8 mouse cellular contexts compared by ENCODE assay signal in genomic region chr7:126831539-126831938, GRCm38 (mm10). TPM values are rescaled to one million over a fixed set of nuclear protein-coding genes. Genes with fewer than 3 reads are reported as not detected.
DNase-seq lines count a peak whose midpoint lies in the region; ATAC-seq lines count a peak whose summit lies in the region.

TSS of gene 4930451I11Rik (minus strand) at chr7:126831639.

- H3K36me3 ChIP-seq in megakaryocyte, embryonic 14.5 days (replicated peaks; ENCODE audit: low read length): no peaks in the 10 kb centered on the region
- H3K36me3 ChIP-seq in limb, embryonic 12.5 days: no peaks in the 10 kb centered on the region
- no peaks in the 10 kb centered on the region for H3K36me3 ChIP-seq in stomach, embryonic 15.5 days

- DNase-seq in cerebellum, adult 11-12 months: peak; percentile 30
- no peak for DNase-seq in Muller cell, postnatal 12 days (ENCODE audit: inconsistent ontology term)
- no peak for DNase-seq in layer of hippocampus, adult 8-10 months (ENCODE audit: low spot score in 2 of 2)

- 61% methylated on average over 5 of the region's 5 CpGs for WGBS in limb, embryonic 12.5 days
- WGBS in stomach, embryonic 15.5 days: 46% methylated on average over 5 of the region's 5 CpGs

- ATAC-seq in cerebellum, adult (ENCODE audit: insufficient number of reproducible peaks, low FRiP score, low TSS enrichment): no peak
- ATAC-seq in megakaryocyte, adult 5-6 weeks (ENCODE audit: poor library complexity, severe bottlenecking): no peak
- no peak for ATAC-seq in limb, embryonic 12.5 days (ENCODE audit: insufficient number of reproducible peaks, insufficient read depth, low FRiP score, low TSS enrichment, low read depth)
- no peak for ATAC-seq in stomach, embryonic 15.5 days (ENCODE audit: insufficient read depth, low FRiP score, low read depth)

- H3K27me3 ChIP-seq in megakaryocyte, embryonic 14.5 days (replicated peaks): peaks cover 84% of the 10 kb centered on the region
- peaks cover 30% of the 10 kb centered on the region for H3K27me3 ChIP-seq in limb, embryonic 12.5 days
- H3K27me3 ChIP-seq in stomach, embryonic 15.5 days (replicated peaks): no peaks in the 10 kb centered on the region

- peaks cover 22% of the 10 kb centered on the region for H3K9me3 ChIP-seq in megakaryocyte, embryonic 14.5 days
- H3K9me3 ChIP-seq in limb, embryonic 12.5 days: no peaks in the 10 kb centered on the region
- no peaks in the 10 kb centered on the region for H3K9me3 ChIP-seq in stomach, embryonic 15.5 days

- no peak within 1 kb of the TSS for H3K27ac ChIP-seq in limb, embryonic 12.5 days
- no peak within 1 kb of the TSS for H3K27ac ChIP-seq in stomach, embryonic 15.5 days

- H3K4me3 ChIP-seq in megakaryocyte, embryonic 14.5 days (replicated peaks): peak within 1 kb of the TSS; percentile 88
- peak within 1 kb of the TSS; percentile 23 for H3K4me3 ChIP-seq in limb, embryonic 12.5 days (replicated peaks)
- peak within 1 kb of the TSS; percentile 27 for H3K4me3 ChIP-seq in stomach, embryonic 15.5 days (replicated peaks)

- peak within 1 kb of the TSS; percentile 51 for H3K4me2 ChIP-seq in limb, embryonic 12.5 days
- H3K4me2 ChIP-seq in stomach, embryonic 15.5 days: peak within 1 kb of the TSS; percentile 53

- H3K9ac ChIP-seq in limb, embryonic 12.5 days (replicated peaks): no peak within 1 kb of the TSS
- H3K9ac ChIP-seq in stomach, embryonic 15.5 days: no peak within 1 kb of the TSS

- H3K4me1 ChIP-seq in megakaryocyte, embryonic 14.5 days: peaks cover 18% of the 10 kb centered on the region
- peaks cover 11% of the 10 kb centered on the region for H3K4me1 ChIP-seq in limb, embryonic 12.5 days (replicated peaks)
- 0 out of 2 replicates have a peak, but pooled peaks cover 4% of the 10 kb centered on the region for H3K4me1 ChIP-seq in stomach, embryonic 15.5 days

RNA-seq across cellular contexts. Expression of gene 4930451I11Rik, which starts in this region (rescaled TPM):
- polyA plus RNA-seq in megakaryocyte, embryonic 14.5 days (2012; ENCODE audit: insufficient read depth, low replicate concordance): not detected in 2 replicates
- not detected in 2 replicates for total RNA-seq in megakaryocyte, adult 5-6 weeks (2015)
- total RNA-seq in megakaryocyte, adult 5-6 weeks (2017): not detected in 2 replicates
- not detected in 2 replicates for polyA plus RNA-seq in limb, embryonic 12.5 days (2016; fragmentation: Nextera tagmentation; extraction: Ambion mirVana)
- not detected in 2 replicates for polyA plus RNA-seq in stomach, embryonic 15.5 days (2015; fragmentation: Nextera tagmentation; extraction: Ambion mirVana)
- not detected for total RNA-seq in layer of hippocampus, adult 8-10 months (2022)

Comparison
In these comparisons a context has a peak if more than half of its experiments do, and no peak if none do; other contexts are left out.
1. H3K4me3 ChIP-seq: peak in every context shown above with its lines; median percentile 88 in megakaryocyte, embryonic 14.5 days; 27 in stomach, embryonic 15.5 days; 23 in limb, embryonic 12.5 days.